Mouse (Mus musculus): ENCODE data around the gene Ube2e1. TPM values are rescaled to one million over a fixed set of nuclear protein-coding genes. Genes with fewer than 3 reads are reported as not detected.

Ube2e1 gene
- polyA plus RNA-seq, 1 experiment from 2014 or later, result 83.7 TPM

DNA sequence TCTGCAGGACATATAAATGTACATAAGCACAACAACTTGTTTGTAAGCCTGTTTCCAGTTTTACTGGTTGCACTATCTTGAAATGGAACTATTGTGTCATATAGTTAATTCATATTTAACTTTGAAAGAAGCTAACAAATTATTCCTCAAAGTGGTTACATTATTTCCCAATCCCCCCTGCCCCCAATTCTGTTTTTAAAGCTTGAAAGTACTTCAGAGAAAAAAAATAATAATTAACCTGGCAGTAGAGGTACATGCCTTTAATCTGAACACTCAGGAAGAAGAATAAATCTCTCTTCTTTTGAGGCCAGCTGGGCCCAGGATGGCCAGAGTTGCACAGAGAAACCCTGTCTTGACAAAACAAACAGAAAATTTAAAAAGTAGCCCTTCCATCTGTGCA lies 37.4 kb upstream of the Ube2e1 start:
- ATAC-seq, result no peak
- Histone ChIP-seq H3K27ac (ENCODE audit: low read length) (no peak overlapping the region), H3K27me3 (replicated peaks; ENCODE audit: insufficient read depth, low read length) (no peaks in the 10 kb centered on the region), H3K4me1 (ENCODE audit: insufficient read depth, low read depth, low read length) (no peaks in the 10 kb centered on the region), H3K36me3 (ENCODE audit: insufficient read depth, low read length) (no peaks in the 10 kb centered on the region), H3K9me3 (ENCODE audit: low read length) (no peaks in the 10 kb centered on the region), H3K9ac (replicated peaks; ENCODE audit: low read depth) (no peak overlapping the region), H3K4me2 (replicated peaks; ENCODE audit: low read depth, low read length) (no peak overlapping the region), H3K4me3 (ENCODE audit: low read depth, low read length) (no peak overlapping the region)
- no peak for TF ChIP-seq CTCF (IDR thresholded peaks at IDR 0.05)
- no peak for TF ChIP-seq EP300 (IDR thresholded peaks at IDR 0.05)
- no peak for DNase-seq (ENCODE audit: low spot score)

DNA sequence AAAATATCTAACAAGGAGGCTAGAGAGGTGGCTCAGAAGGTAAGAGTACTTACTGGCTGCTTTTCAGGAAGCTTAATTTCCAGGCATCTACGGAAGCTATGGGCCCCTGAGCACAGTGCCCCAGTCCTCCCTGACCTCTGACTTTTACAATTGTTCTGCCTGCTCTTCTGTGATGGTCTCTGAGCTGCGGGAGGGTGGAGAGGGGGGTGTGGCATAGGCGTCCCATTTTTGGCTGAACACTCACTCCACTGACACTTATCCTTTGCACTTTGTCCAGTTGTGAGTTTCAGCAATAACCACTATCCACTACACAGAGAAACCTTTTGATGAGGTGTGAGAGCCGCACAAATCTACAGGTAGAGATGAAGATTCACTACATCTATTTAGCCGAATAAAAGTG lies 35.4 kb upstream of the Ube2e1 start:
- 41% methylated on average over 5 of the region's 5 CpGs for WGBS
- no peak overlapping the region for H3K4me2 ChIP-seq (replicated peaks; ENCODE audit: low read depth, low read length)
- no peaks in the 10 kb centered on the region for H3K4me1 ChIP-seq (ENCODE audit: insufficient read depth, low read depth, low read length)
- H3K9me3 ChIP-seq (ENCODE audit: low read length), result no peaks in the 10 kb centered on the region
- H3K27ac ChIP-seq (ENCODE audit: low read length), result no peak overlapping the region
- ATAC-seq (no peak), DNase-seq (ENCODE audit: low spot score) (no peak)
- no peak for TF ChIP-seq CTCF (IDR thresholded peaks at IDR 0.05)
- no peak for TF ChIP-seq EP300 (IDR thresholded peaks at IDR 0.05)
- no peaks in the 10 kb centered on the region for H3K36me3 ChIP-seq (ENCODE audit: insufficient read depth, low read length)
- H3K9ac ChIP-seq (replicated peaks; ENCODE audit: low read depth), result no peak overlapping the region
- H3K27me3 ChIP-seq (replicated peaks; ENCODE audit: insufficient read depth, low read length), result no peaks in the 10 kb centered on the region
- no peak overlapping the region for H3K4me3 ChIP-seq (ENCODE audit: low read depth, low read length)

DNA sequence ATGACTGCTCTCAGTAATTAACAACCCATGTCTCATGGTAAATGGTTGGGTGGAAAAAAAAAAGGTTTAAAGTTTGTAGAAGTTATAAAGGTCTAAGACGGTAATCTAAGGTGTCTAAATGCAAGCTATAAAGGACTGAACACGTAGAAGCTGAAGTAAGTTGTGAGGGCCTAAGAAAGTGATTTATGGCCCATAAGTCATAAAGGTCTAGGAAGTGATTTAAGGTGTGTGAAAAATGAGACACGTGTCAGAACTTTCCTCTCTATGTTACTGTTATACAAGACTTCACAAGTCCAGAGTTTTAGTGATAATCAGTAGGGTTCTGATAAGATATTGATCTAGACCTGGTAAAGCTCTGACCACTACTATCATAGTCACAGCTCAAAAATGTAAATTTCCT lies 32.7 kb upstream of the Ube2e1 start:
- 54% methylated on average over 3 of the region's 3 CpGs for WGBS

GRCm38 (mm10) chr14:18356442-18356841 lies 24.8 kb upstream of the Ube2e1 start:
- peak overlapping the region; percentile 64 for H3K27ac ChIP-seq (ENCODE audit: low read length)
- WGBS, result 53% methylated on average over 2 of the region's 2 CpGs
- H3K27me3 ChIP-seq (replicated peaks; ENCODE audit: insufficient read depth, low read length), result no peaks in the 10 kb centered on the region
- H3K9ac ChIP-seq (replicated peaks; ENCODE audit: low read depth), result no peak overlapping the region
- ATAC-seq (no peak), DNase-seq (ENCODE audit: low spot score) (no peak)
- H3K4me2 ChIP-seq (replicated peaks; ENCODE audit: low read depth, low read length), result no peak overlapping the region
- peaks cover 3% of the 10 kb centered on the region; the same call in 1 of the 2 replicates for H3K4me1 ChIP-seq (ENCODE audit: insufficient read depth, low read depth, low read length)
- no peaks in the 10 kb centered on the region for H3K36me3 ChIP-seq (ENCODE audit: insufficient read depth, low read length)
- no peak overlapping the region for H3K4me3 ChIP-seq (ENCODE audit: low read depth, low read length)
- TF ChIP-seq EP300 (IDR thresholded peaks at IDR 0.05) (no peak), CTCF (IDR thresholded peaks at IDR 0.05) (no peak)
- no peaks in the 10 kb centered on the region for H3K9me3 ChIP-seq (ENCODE audit: low read length)

More for the DNA sequence above, 32.7 kb upstream of the Ube2e1 start:
- H3K4me2 ChIP-seq (replicated peaks; ENCODE audit: low read depth, low read length), result no peak overlapping the region
- TF ChIP-seq CTCF (IDR thresholded peaks at IDR 0.05), result no peak
- TF ChIP-seq EP300 (IDR thresholded peaks at IDR 0.05), result no peak
- H3K4me3 ChIP-seq (ENCODE audit: low read depth, low read length), result no peak overlapping the region
- no peaks in the 10 kb centered on the region for H3K4me1 ChIP-seq (ENCODE audit: insufficient read depth, low read depth, low read length)
- ATAC-seq (no peak), DNase-seq (ENCODE audit: low spot score) (no peak)
- H3K9me3 ChIP-seq (ENCODE audit: low read length), result no peaks in the 10 kb centered on the region
- no peak overlapping the region for H3K27ac ChIP-seq (ENCODE audit: low read length)
- H3K27me3 ChIP-seq (replicated peaks; ENCODE audit: insufficient read depth, low read length), result no peaks in the 10 kb centered on the region
- no peak overlapping the region for H3K9ac ChIP-seq (replicated peaks; ENCODE audit: low read depth)
- no peaks in the 10 kb centered on the region for H3K36me3 ChIP-seq (ENCODE audit: insufficient read depth, low read length)

DNA sequence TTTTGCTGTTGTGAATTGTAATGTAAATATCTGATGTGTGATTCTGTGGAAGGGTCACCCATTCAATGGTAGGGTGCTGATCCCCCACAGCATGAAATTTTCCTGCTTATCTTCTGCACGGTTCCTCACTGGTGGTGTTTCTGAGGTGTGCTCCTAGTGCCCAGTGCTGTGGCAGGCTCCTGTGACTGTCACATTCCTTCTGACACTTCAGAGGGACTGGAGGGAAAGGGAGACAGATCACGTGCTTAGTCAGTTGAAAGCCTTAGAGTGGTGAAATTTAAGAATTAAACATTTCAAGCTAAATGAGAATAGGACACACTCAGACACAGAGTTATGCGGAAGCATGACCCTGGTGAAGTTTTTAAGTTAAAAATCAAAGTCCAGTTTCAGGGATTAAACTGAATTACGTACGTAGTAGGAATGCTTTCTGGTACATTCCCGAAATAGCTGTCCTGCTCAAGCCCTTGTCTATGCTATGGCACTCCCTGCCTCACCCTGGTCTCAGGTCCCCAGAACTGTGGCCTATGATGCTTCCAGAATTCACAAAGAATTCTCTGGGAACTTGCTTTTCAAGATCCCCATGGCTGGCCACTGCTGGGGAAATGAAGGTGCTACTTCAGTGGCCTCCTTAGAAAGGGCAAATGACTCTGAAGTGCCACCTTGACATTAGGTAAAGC lies 24.0 kb upstream of the Ube2e1 start:
- Histone ChIP-seq H3K9ac (replicated peaks; ENCODE audit: low read depth) (no peak overlapping the region), H3K4me2 (replicated peaks; ENCODE audit: low read depth, low read length) (no peak overlapping the region), H3K27me3 (replicated peaks; ENCODE audit: insufficient read depth, low read length) (no peaks in the 10 kb centered on the region), H3K9me3 (ENCODE audit: low read length) (no peaks in the 10 kb centered on the region), H3K4me1 (ENCODE audit: insufficient read depth, low read depth, low read length) (peaks cover 3% of the 10 kb centered on the region; the same call in 1 of the 2 replicates), H3K36me3 (ENCODE audit: insufficient read depth, low read length) (no peaks in the 10 kb centered on the region), H3K27ac (ENCODE audit: low read length) (peak overlapping the region; percentile 64), H3K4me3 (ENCODE audit: low read depth, low read length) (no peak overlapping the region)
- ATAC-seq, result peak; percentile 93
- DNase-seq (ENCODE audit: low spot score), result peak; percentile 81
- TF ChIP-seq CTCF (IDR thresholded peaks at IDR 0.05), result no peak
- TF ChIP-seq EP300 (IDR thresholded peaks at IDR 0.05), result peak; percentile 93
- 51% methylated on average over 6 of the region's 6 CpGs for WGBS

- H3K36me3 ChIP-seq (ENCODE audit: insufficient read depth, low read length), result no peaks in the 10 kb centered on the region
- H3K4me3 ChIP-seq (ENCODE audit: low read depth, low read length), result no peak overlapping the region
- WGBS, result 43% methylated on average over 3 of the region's 3 CpGs
- H3K9me3 ChIP-seq (ENCODE audit: low read length), result no peaks in the 10 kb centered on the region
- H3K9ac ChIP-seq (replicated peaks; ENCODE audit: low read depth), result no peak overlapping the region
- no peaks in the 10 kb centered on the region for H3K27me3 ChIP-seq (replicated peaks; ENCODE audit: insufficient read depth, low read length)
- peak; percentile 43 for TF ChIP-seq CTCF (IDR thresholded peaks at IDR 0.05)
- no peak for TF ChIP-seq EP300 (IDR thresholded peaks at IDR 0.05)
- ATAC-seq, result no peak
- DNase-seq (ENCODE audit: low spot score), result no peak
- H3K27ac ChIP-seq (ENCODE audit: low read length), result no peak overlapping the region
- no peak overlapping the region for H3K4me2 ChIP-seq (replicated peaks; ENCODE audit: low read depth, low read length)
- H3K4me1 ChIP-seq (ENCODE audit: insufficient read depth, low read depth, low read length), result peaks cover 3% of the 10 kb centered on the region; the same call in 1 of the 2 replicates
Measured at GRCm38 (mm10) chr14:18353525-18353924, 21.9 kb upstream of the Ube2e1 start.
